Mouse (Mus musculus) CH12.LX (cell line): ENCODE results near the gene Ldlrad1. TPM values are rescaled to one million over a fixed set of nuclear protein-coding genes. Genes with fewer than 3 reads are reported as not detected.

Source experiments
- DNase-seq: peaks from one replicate; pipeline ENCODE4 v3.0.0-alpha.2; 2013; ENCODE audit errors: extremely low read depth
- H3K27ac ChIP-seq: 2 replicates; pipeline ENCODE4 v1.5.1; 2012; ENCODE audit warnings: low read depth, mild to moderate bottlenecking, control low read depth, moderate library complexity; ENCODE audit not compliant: insufficient read depth
- H3K27me3 ChIP-seq: replicated peaks from 2 replicates; pipeline ENCODE3; 2012; ENCODE audit warnings: inconsistent platforms
- H3K36me3 ChIP-seq, 2 experiments: replicated peaks in 1 of 2; 2 replicates each; pipeline versions ENCODE3 to v1.6.1; 2012; ENCODE audit warnings: inconsistent platforms in 1 of 2, low read length in 1 of 2, mild to moderate bottlenecking in 1 of 2, mixed read lengths in 1 of 2, moderate library complexity in 1 of 2; ENCODE audit not compliant: control insufficient read depth in 1 of 2, insufficient read depth in 1 of 2
- H3K4me1 ChIP-seq, 2 experiments: 2 replicates each; pipeline ENCODE4 v1.6.1; 2012; ENCODE audit warnings: inconsistent platforms in 1 of 2, moderate library complexity in 1 of 2; ENCODE audit not compliant: insufficient read depth in 2 of 2, control insufficient read depth in 1 of 2
- H3K4me2 ChIP-seq: 2 replicates; pipeline ENCODE4 v1.6.1; 2012; ENCODE audit warnings: low read depth, mild to moderate bottlenecking, control low read depth; ENCODE audit not compliant: poor library complexity, insufficient read depth, severe bottlenecking
- H3K4me3 ChIP-seq, 3 experiments: fragments of 150-350 bp in 1 of 3; sonication (generic) in 1 of 3; replicated peaks in 1 of 3; 2 replicates each; pipeline versions ENCODE3 to v1.5.1; 2011 to 2012; ENCODE audit warnings: low read depth in 2 of 3, low read length in 2 of 3, mild to moderate bottlenecking in 2 of 3, moderate library complexity in 2 of 3, control low read depth in 1 of 3, improper control_type of control experiment in 1 of 3, inconsistent platforms in 1 of 3, mixed read lengths in 1 of 3; ENCODE audit not compliant: poor library complexity in 1 of 3
- H3K79me2 ChIP-seq: replicated peaks from 2 replicates; pipeline ENCODE4 v1.6.1; 2012; ENCODE audit warnings: mild to moderate bottlenecking, moderate library complexity; ENCODE audit not compliant: control insufficient read depth, poor library complexity, insufficient read depth, severe bottlenecking; ENCODE audit errors: extremely low read depth
- H3K9ac ChIP-seq: 2 replicates; pipeline ENCODE4 v1.6.1; 2012; ENCODE audit warnings: low read depth, mild to moderate bottlenecking, control low read depth, moderate library complexity; ENCODE audit not compliant: insufficient read depth
- H3K9me3 ChIP-seq: replicated peaks from 2 replicates; pipeline ENCODE3; 2012; ENCODE audit warnings: low read length, inconsistent platforms, mixed read lengths
- BHLHE40 ChIP-seq: IDR thresholded peaks from 2 replicates; pipeline ENCODE4 v1.6.1; 2011; ENCODE audit warnings: mild to moderate bottlenecking, low read depth, low read length, improper control_type of control experiment
- CHD1 ChIP-seq: IDR thresholded peaks from 2 replicates; pipeline ENCODE4 v1.6.1; 2012; ENCODE audit warnings: low read depth, low read length, improper control_type of control experiment, inconsistent platforms
- CHD2 ChIP-seq: IDR thresholded peaks from 2 replicates; pipeline ENCODE4 v1.6.1; 2011; ENCODE audit warnings: low read length, improper control_type of control experiment
- ELF1 ChIP-seq: IDR thresholded peaks from 2 replicates; pipeline ENCODE4 v1.6.1; 2014; ENCODE audit warnings: low read depth, mild to moderate bottlenecking, inconsistent platforms, low read length, improper control_type of control experiment
- EP300 ChIP-seq: IDR thresholded peaks from 2 replicates; pipeline ENCODE4 v1.6.1; 2011; ENCODE audit warnings: low read length, improper control_type of control experiment
- IRF4 ChIP-seq: IDR thresholded peaks from 2 replicates; pipeline ENCODE4 v1.6.1; 2014; ENCODE audit warnings: low read depth, mild to moderate bottlenecking, inconsistent platforms, low read length, improper control_type of control experiment
- JUND ChIP-seq: conservative IDR thresholded peaks from 2 replicates; pipeline ENCODE4 v1.6.1; 2011; ENCODE audit warnings: low read depth, low read length, improper control_type of control experiment
- KAT2A ChIP-seq: IDR thresholded peaks from 2 replicates; pipeline ENCODE4 v1.6.1; 2012; ENCODE audit warnings: low read length, improper control_type of control experiment, inconsistent platforms; ENCODE audit not compliant: insufficient replicate concordance
- MAFK ChIP-seq: IDR thresholded peaks from 2 replicates; pipeline ENCODE4 v1.6.1; 2011; ENCODE audit warnings: low read length, improper control_type of control experiment; ENCODE audit not compliant: insufficient replicate concordance
- MAX ChIP-seq: IDR thresholded peaks from 2 replicates; pipeline ENCODE4 v1.6.1; 2011; ENCODE audit warnings: low read length, improper control_type of control experiment
- MEF2A ChIP-seq: IDR thresholded peaks from 2 replicates; pipeline ENCODE4 v1.6.1; 2014; ENCODE audit warnings: low read depth, mild to moderate bottlenecking, inconsistent platforms, low read length, improper control_type of control experiment, borderline replicate concordance
- MXI1 ChIP-seq: IDR thresholded peaks from 2 replicates; pipeline ENCODE4 v1.6.1; 2011; ENCODE audit warnings: mild to moderate bottlenecking, low read depth, low read length, improper control_type of control experiment
- MYC ChIP-seq: IDR thresholded peaks from 2 replicates; pipeline ENCODE4 v1.6.1; 2011; ENCODE audit warnings: low read depth, mild to moderate bottlenecking, improper control_type of control experiment, low read length
- NRF1 ChIP-seq: IDR thresholded peaks from 2 replicates; pipeline ENCODE4 v1.6.1; 2014; ENCODE audit warnings: low read depth, mild to moderate bottlenecking, inconsistent platforms, low read length, improper control_type of control experiment, moderate library complexity
- PAX5 ChIP-seq: IDR thresholded peaks from 2 replicates; pipeline ENCODE4 v1.6.1; 2012; ENCODE audit warnings: low read length, inconsistent platforms, mixed read lengths
- POLR2A ChIP-seq: IDR thresholded peaks from 2 replicates; pipeline ENCODE4 v1.6.1; 2011; ENCODE audit warnings: low read depth, mild to moderate bottlenecking, improper control_type of control experiment, low read length
- RAD21 ChIP-seq: IDR thresholded peaks from 2 replicates; pipeline ENCODE4 v1.6.1; 2011; ENCODE audit warnings: low read depth, mild to moderate bottlenecking, low read length, improper control_type of control experiment, moderate library complexity
- RCOR1 ChIP-seq: conservative IDR thresholded peaks from 2 replicates; pipeline ENCODE4 v1.6.1; 2012; ENCODE audit warnings: low read depth, mild to moderate bottlenecking, inconsistent platforms, low read length, improper control_type of control experiment
- SMC3 ChIP-seq: IDR thresholded peaks from 2 replicates; pipeline ENCODE4 v1.6.1; 2011; ENCODE audit warnings: low read depth, low read length, improper control_type of control experiment
- USF1 ChIP-seq: IDR thresholded peaks from 2 replicates; pipeline ENCODE4 v1.6.1; 2014; ENCODE audit warnings: low read depth, mild to moderate bottlenecking, inconsistent platforms, low read length, improper control_type of control experiment
- USF2 ChIP-seq: conservative IDR thresholded peaks from 2 replicates; pipeline ENCODE4 v1.6.1; 2011; ENCODE audit warnings: low read depth, low read length, improper control_type of control experiment
- ZMIZ1 ChIP-seq: IDR thresholded peaks from 2 replicates; pipeline ENCODE4 v1.6.1; 2012; ENCODE audit warnings: low read depth, mild to moderate bottlenecking, inconsistent platforms, low read length, improper control_type of control experiment
- ZNF384 ChIP-seq: IDR thresholded peaks from 2 replicates; pipeline ENCODE4 v1.6.1; 2012; ENCODE audit warnings: low read depth, low read length, improper control_type of control experiment, inconsistent platforms
- dilution Hi-C: fragments of 300-500 bp; cut with MboI; formaldehyde crosslinking; loops from 2 replicates; pipeline ENCODE4 v1.14.3; 2020; ENCODE audit warnings: low sequenced_read_pairs; ENCODE audit not compliant: extremely low pct_unique_long_range_greater_than_20kb, extremely low pct_ligation_motif_present
- in situ Hi-C: fragments of 300-500 bp; cut with MboI; formaldehyde crosslinking; loops from 3 replicates; pipeline ENCODE4 v1.14.3; 2019; ENCODE audit warnings: low sequenced_read_pairs, low pct_ligation_motif_present, low pct_unique_long_range_greater_than_20kb, mixed read lengths
- polyA plus RNA-seq: library from polyadenylated mRNA; unstranded; fragments of >175 nt; gene quantifications from 2 replicates; pipeline ENCODE4 v1.2.1, GENCODE M21; 2012; ENCODE audit warnings: low read depth; ENCODE audit not compliant: insufficient read length
- total RNA-seq, 2 experiments: library from RNA; depleted of rRNA; stranded (reverse); fragments of 300-350 nt in 1 of 2; fragments of >200 nt in 1 of 2; gene quantifications; 2 replicates each; pipeline ENCODE4 v1.2.3; 2012 to 2014

The Ldlrad1 gene
- total and polyA plus RNA-seq, 3 experiments, result not detected

DNA sequence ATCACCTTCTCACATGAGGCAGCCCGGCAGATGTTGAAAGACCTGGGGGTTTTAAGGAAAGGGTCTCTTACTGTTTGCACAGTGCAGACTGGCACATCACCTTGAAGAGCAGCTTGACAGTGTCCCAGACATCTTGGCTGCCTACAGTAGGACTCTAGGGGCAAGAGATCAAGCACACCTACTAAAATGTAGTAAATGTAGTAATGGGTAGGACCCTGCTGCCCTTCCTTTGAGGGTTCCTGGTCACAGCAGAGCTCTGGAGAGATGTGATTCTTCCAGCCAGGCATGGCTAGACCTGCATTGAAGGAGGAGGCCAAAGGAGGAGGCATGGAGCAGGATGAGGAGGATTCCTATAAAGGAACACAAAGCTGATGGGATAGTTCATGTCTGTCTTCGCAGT lies 2.0 kb upstream of the Ldlrad1 start:
- dilution Hi-C loops, result no loop called here
- no peaks in the 10 kb centered on the region for H3K9me3 ChIP-seq
- TF ChIP-seq MYC, result no peak
- no peak for TF ChIP-seq CHD1
- no peak for TF ChIP-seq NRF1
- TF ChIP-seq BHLHE40, result no peak
- TF ChIP-seq MXI1, result no peak
- TF ChIP-seq MAFK, result no peak
- no peak for TF ChIP-seq ZMIZ1
- TF ChIP-seq ZNF384, result no peak
- no peak for TF ChIP-seq MEF2A
- TF ChIP-seq RCOR1, result no peak
- no peak for TF ChIP-seq POLR2A
- TF ChIP-seq USF2, result no peak
- TF ChIP-seq PAX5, result no peak
- no peak for TF ChIP-seq IRF4
- H3K79me2 ChIP-seq, result no peaks in the 10 kb centered on the region
- no peak overlapping the region for H3K4me2 ChIP-seq
- H3K27ac ChIP-seq, result no peak overlapping the region
- no peak overlapping the region for H3K4me3 ChIP-seq
- no peaks in the 10 kb centered on the region for H3K4me1 ChIP-seq
- DNase-seq, result no peak
- H3K9ac ChIP-seq, result no peak overlapping the region
- peaks cover 39 to 73% of the 10 kb centered on the region in 2 experiments for H3K36me3 ChIP-seq
- in situ Hi-C loops, result no loop called here
- H3K27me3 ChIP-seq, result no peaks in the 10 kb centered on the region

DNA sequence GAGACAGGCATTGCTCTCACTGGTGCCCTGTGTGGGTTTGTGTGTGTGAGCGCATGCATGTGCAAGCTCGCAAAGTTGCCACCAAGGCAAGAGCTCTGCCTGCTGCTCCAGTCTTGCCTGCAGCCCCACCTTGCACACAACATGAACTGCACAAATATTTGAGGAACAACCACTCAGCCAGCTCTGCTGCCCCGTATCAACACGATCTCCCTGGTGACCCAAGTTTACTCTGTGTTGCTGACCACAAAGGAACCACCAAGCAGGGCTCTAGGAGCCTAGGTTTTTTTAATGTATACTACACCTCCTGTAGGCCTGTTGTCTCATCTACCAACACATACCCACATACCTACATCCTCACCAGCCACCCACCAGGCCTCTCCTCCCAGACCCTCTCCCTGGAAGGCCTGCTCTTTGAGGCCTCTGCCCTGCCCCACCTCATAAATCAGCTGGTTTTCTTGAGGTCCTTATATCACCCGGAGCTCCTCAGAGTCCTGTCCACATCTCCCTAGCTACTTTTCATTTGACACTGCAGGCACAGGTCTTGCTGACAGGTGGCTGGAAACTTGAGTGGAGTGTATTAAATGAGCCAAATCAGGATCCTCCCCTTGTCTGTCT lies 1.6 kb downstream of the Ldlrad1 start:
- Histone ChIP-seq H3K79me2 (no peaks in the 10 kb centered on the region), H3K27ac (no peak overlapping the region), H3K4me2 (no peak overlapping the region), H3K36me3 (peaks cover 15 to 47% of the 10 kb centered on the region in 2 experiments), H3K27me3 (no peaks in the 10 kb centered on the region), H3K4me3 (no peak overlapping the region), H3K9me3 (no peaks in the 10 kb centered on the region), H3K9ac (no peak overlapping the region), H3K4me1 (peaks cover 8 to 12% of the 10 kb centered on the region in 2 experiments)
- no peak for TF ChIP-seq RCOR1
- no peak for TF ChIP-seq ELF1
- no peak for TF ChIP-seq KAT2A
- TF ChIP-seq CHD2, result no peak
- no peak for TF ChIP-seq RAD21
- no peak for TF ChIP-seq MAFK
- no peak for TF ChIP-seq JUND
- no peak for TF ChIP-seq SMC3
- TF ChIP-seq USF1, result no peak
- TF ChIP-seq EP300, result no peak
- TF ChIP-seq MAX, result no peak
- TF ChIP-seq NRF1, result no peak
- TF ChIP-seq MYC, result no peak
- in situ Hi-C loops (no loop called here), dilution Hi-C loops (no loop called here)
- no peak for DNase-seq
